In genomic region chr11:75677881-75678746, GRCm38 (mm10) we compare ENCODE assay signal across 8 mouse cellular contexts. TPM values are rescaled to one million over a fixed set of nuclear protein-coding genes. Genes with fewer than 3 reads are reported as not detected.
DNase-seq lines count a peak whose midpoint lies in the region; ATAC-seq and TF ChIP-seq lines count a peak whose summit lies in the region.

No protein-coding gene starts in this region.

- H3K4me1 ChIP-seq in forebrain, embryonic 12.5 days = peaks cover 19% of the 10 kb centered on the region
- peaks cover 41% of the 10 kb centered on the region for H3K4me1 ChIP-seq in liver, embryonic 12.5 days

- H3K27me3 ChIP-seq in forebrain, embryonic 12.5 days = no peaks in the 10 kb centered on the region
- H3K27me3 ChIP-seq in liver, embryonic 12.5 days (replicated peaks) = no peaks in the 10 kb centered on the region

- no peak for ATAC-seq in forebrain, embryonic 12.5 days (ENCODE audit: low FRiP score)
- no peak for ATAC-seq in liver, embryonic 12.5 days

- peak overlapping the region; percentile 100 for H3K4me3 ChIP-seq in gastrocnemius, adult 2 months
- peak overlapping the region; percentile 99 for H3K4me3 ChIP-seq in forebrain, embryonic 12.5 days (replicated peaks)
- H3K4me3 ChIP-seq in liver, embryonic 12.5 days = peak overlapping the region; percentile 95

- H3K27ac ChIP-seq in gastrocnemius, adult 2 months = peak overlapping the region; percentile 99
- 0 out of 2 replicates have a peak overlapping the region, but pooled peaks have one; percentile 36 for H3K27ac ChIP-seq in forebrain, embryonic 12.5 days
- H3K27ac ChIP-seq in liver, embryonic 12.5 days = peak overlapping the region; percentile 93

- 85% methylated on average over 3 of the region's 3 CpGs for WGBS in forebrain, embryonic 12.5 days
- 74% methylated on average over 3 of the region's 3 CpGs for WGBS in liver, embryonic 12.5 days (ENCODE audit: insufficient replicate concordance)

- peaks cover 6% of the 10 kb centered on the region for H3K36me3 ChIP-seq in forebrain, embryonic 12.5 days (replicated peaks)
- H3K36me3 ChIP-seq in liver, embryonic 12.5 days = peaks cover 28% of the 10 kb centered on the region

- H3K9ac ChIP-seq in forebrain, embryonic 12.5 days = peak overlapping the region; percentile 55; the same call in 1 of the 2 replicates
- peak overlapping the region; percentile 67 for H3K9ac ChIP-seq in liver, embryonic 12.5 days

- H3K4me2 ChIP-seq in forebrain, embryonic 12.5 days = peak overlapping the region; percentile 83
- peak overlapping the region; percentile 81 for H3K4me2 ChIP-seq in liver, embryonic 12.5 days

- no peak for TF ChIP-seq CTCF in gastrocnemius, adult 2 months (IDR thresholded peaks at IDR 0.05)

- H3K9me3 ChIP-seq in forebrain, embryonic 12.5 days = no peaks in the 10 kb centered on the region
- H3K9me3 ChIP-seq in liver, embryonic 12.5 days (replicated peaks) = no peaks in the 10 kb centered on the region

- intact Hi-C loops in gastrocnemius, adult 2 months (cut with DNase I) = loop anchor here (2.0 kb wide), 1 partner anchor 21 kb away; no protein-coding TSS in a partner anchor
- intact Hi-C loops in left cerebral cortex, postnatal 4 days (cut with DNase I) = no loop called here

- no peak for DNase-seq in gastrocnemius, adult 2 months
- DNase-seq in gastrocnemius, adult 8-10 months (ENCODE audit: low spot score in 2 of 2) = no peak
- peak; percentile 32 for DNase-seq in A20 (ENCODE audit: low read depth, low spot score)
- no peak for DNase-seq in urinary bladder, adult 2 months (ENCODE audit: low spot score)
- DNase-seq in cerebellum, postnatal 10 days = no peak
- DNase-seq in left cerebral cortex, postnatal 4 days = no peak

RNA-seq across cellular contexts. Expression of gene Crk, which starts 0.9 kb away (rescaled TPM):
- 10 to 100 TPM; 53.4 to 64.3 TPM for total RNA-seq in gastrocnemius, adult 2 months (2021)
- 10 to 100 TPM; 48.7 to 68.4 (median 50.0) TPM for total RNA-seq in gastrocnemius, adult 8-10 months (2022)
- polyA plus RNA-seq in forebrain, embryonic 12.5 days (2016; fragmentation: Nextera tagmentation; extraction: Ambion mirVana) = 139 and 146 TPM in 2 replicates
- polyA plus RNA-seq in liver, embryonic 12.5 days (2016; fragmentation: Nextera tagmentation; extraction: Ambion mirVana) = 50.2 and 53.6 TPM in 2 replicates
- polyA plus RNA-seq in urinary bladder, adult 2 months (2012; rRNA removed) = 84.0 and 86.6 TPM in 2 replicates
- total RNA-seq in left cerebral cortex, postnatal 4 days (2021) = 100 to 1,000 TPM; 118 to 119 TPM

RNA-seq across cellular contexts. Expression of gene Myo1c, which starts 27.8 kb away (rescaled TPM):
- 10 to 100 TPM; 34.1 to 43.9 TPM for total RNA-seq in gastrocnemius, adult 2 months (2021)
- 10 to 100 TPM; 29.7 to 34.7 (median 32.1) TPM for total RNA-seq in gastrocnemius, adult 8-10 months (2022)
- polyA plus RNA-seq in forebrain, embryonic 12.5 days (2016; fragmentation: Nextera tagmentation; extraction: Ambion mirVana) = 12.1 and 13.9 TPM in 2 replicates
- 34.6 and 35.5 TPM in 2 replicates for polyA plus RNA-seq in liver, embryonic 12.5 days (2016; fragmentation: Nextera tagmentation; extraction: Ambion mirVana)
- 126 and 135 TPM in 2 replicates for polyA plus RNA-seq in urinary bladder, adult 2 months (2012; rRNA removed)
- total RNA-seq in left cerebral cortex, postnatal 4 days (2021) = 10 to 100 TPM; 38.1 to 41.0 TPM

RNA-seq across cellular contexts. Expression of gene Inpp5k, which starts 47.3 kb away (rescaled TPM):
- 10 to 100 TPM; 25.9 to 27.4 TPM for total RNA-seq in gastrocnemius, adult 2 months (2021)
- total RNA-seq in gastrocnemius, adult 8-10 months (2022) = 10 to 100 TPM; 20.2 to 25.3 (median 23.6) TPM
- 21.5 and 25.4 TPM in 2 replicates for polyA plus RNA-seq in forebrain, embryonic 12.5 days (2016; fragmentation: Nextera tagmentation; extraction: Ambion mirVana)
- 15.0 and 15.8 TPM in 2 replicates for polyA plus RNA-seq in liver, embryonic 12.5 days (2016; fragmentation: Nextera tagmentation; extraction: Ambion mirVana)
- 61.9 and 68.7 TPM in 2 replicates for polyA plus RNA-seq in urinary bladder, adult 2 months (2012; rRNA removed)
- 10 to 100 TPM; 45.5 to 47.2 TPM for total RNA-seq in left cerebral cortex, postnatal 4 days (2021)

RNA-seq across cellular contexts. Expression of gene Ywhae, which starts 54.6 kb away (rescaled TPM):
- total RNA-seq in gastrocnemius, adult 2 months (2021) = 100 to 1,000 TPM; 545 to 577 TPM
- 100 to 1,000 TPM; 440 to 558 (median 522) TPM for total RNA-seq in gastrocnemius, adult 8-10 months (2022)
- 1,436 and 1,495 TPM in 2 replicates for polyA plus RNA-seq in forebrain, embryonic 12.5 days (2016; fragmentation: Nextera tagmentation; extraction: Ambion mirVana)
- 405 and 415 TPM in 2 replicates for polyA plus RNA-seq in liver, embryonic 12.5 days (2016; fragmentation: Nextera tagmentation; extraction: Ambion mirVana)
- 334 and 359 TPM in 2 replicates for polyA plus RNA-seq in urinary bladder, adult 2 months (2012; rRNA removed)
- 1,000 to 10,000 TPM; 1,671 to 1,788 TPM for total RNA-seq in left cerebral cortex, postnatal 4 days (2021)

Comparison
In these comparisons a context has a peak if more than half of its experiments do, and no peak if none do; other contexts are left out.
1. H3K27ac ChIP-seq: peak in every context shown above with its lines; median percentile 99 in gastrocnemius, adult 2 months; 93 in liver, embryonic 12.5 days; 36 in forebrain, embryonic 12.5 days.